Mouse (Mus musculus): ENCODE results near the gene Hnrnpa3. TPM values are rescaled to one million over a fixed set of nuclear protein-coding genes. Genes with fewer than 3 reads are reported as not detected.

Gene Hnrnpa3
- polyA plus RNA-seq, 1 experiment from 2014 or later, result 150 TPM

GRCm38 (mm10) chr2:75702588-75702976 lies 43.5 kb downstream of the Hnrnpa3 start:
- H3K9ac ChIP-seq (ENCODE audit: low read depth, low read length), result no peak overlapping the region
- WGBS, result 36% methylated on average over 5 of the region's 5 CpGs
- H3K4me1 ChIP-seq (ENCODE audit: control insufficient read depth, insufficient read depth, low read depth, low read length), result peaks cover 9% of the 10 kb centered on the region
- H3K4me2 ChIP-seq (ENCODE audit: low read length), result peak overlapping the region; percentile 86
- H3K27ac ChIP-seq (ENCODE audit: low read depth, low read length), result no peak overlapping the region
- no peaks in the 10 kb centered on the region for H3K9me3 ChIP-seq (ENCODE audit: control insufficient read depth, low read length)
- peaks cover 4% of the 10 kb centered on the region; the same call in 1 of the 2 replicates for H3K27me3 ChIP-seq (replicated peaks; ENCODE audit: control insufficient read depth, insufficient read depth, low read length)
- no peak for ATAC-seq
- no peaks in the 10 kb centered on the region for H3K36me3 ChIP-seq (ENCODE audit: control insufficient read depth, insufficient read depth, low read length)
- H3K4me3 ChIP-seq (ENCODE audit: low read length), result no peak overlapping the region; the same call in 1 of the 2 replicates

GRCm38 (mm10) chr2:75703375-75704181 lies 44.5 kb downstream of the Hnrnpa3 start:
- H3K36me3 ChIP-seq (ENCODE audit: control insufficient read depth, insufficient read depth, low read length), result no peaks in the 10 kb centered on the region
- peaks cover 4% of the 10 kb centered on the region; the same call in 1 of the 2 replicates for H3K27me3 ChIP-seq (replicated peaks; ENCODE audit: control insufficient read depth, insufficient read depth, low read length)
- H3K4me1 ChIP-seq (ENCODE audit: control insufficient read depth, insufficient read depth, low read depth, low read length), result peaks cover 9% of the 10 kb centered on the region
- no peaks in the 10 kb centered on the region for H3K9me3 ChIP-seq (ENCODE audit: control insufficient read depth, low read length)
- peak overlapping the region; percentile 86 for H3K4me2 ChIP-seq (ENCODE audit: low read length)
- H3K27ac ChIP-seq (ENCODE audit: low read depth, low read length), result peak overlapping the region; percentile 66
- WGBS, result 0% methylated on average over 44 of the region's 62 CpGs
- peak overlapping the region; percentile 67 for H3K9ac ChIP-seq (ENCODE audit: low read depth, low read length)
- peak; percentile 90 for ATAC-seq
- peak overlapping the region; percentile 47 for H3K4me3 ChIP-seq (ENCODE audit: low read length)

- peak within 1 kb of the TSS; percentile 67 for H3K9ac ChIP-seq (ENCODE audit: low read depth, low read length)
- no peaks in the 10 kb centered on the region for H3K36me3 ChIP-seq (ENCODE audit: control insufficient read depth, insufficient read depth, low read length)
- peaks cover 4% of the 10 kb centered on the region; the same call in 1 of the 2 replicates for H3K27me3 ChIP-seq (replicated peaks; ENCODE audit: control insufficient read depth, insufficient read depth, low read length)
- H3K27ac ChIP-seq (ENCODE audit: low read depth, low read length), result peak within 1 kb of the TSS; percentile 66
- peak; percentile 87 for ATAC-seq
- H3K4me3 ChIP-seq (ENCODE audit: low read length), result peak within 1 kb of the TSS; percentile 47
- peaks cover 3% of the 10 kb centered on the region; the same call in 1 of the 2 replicates for H3K9me3 ChIP-seq (ENCODE audit: control insufficient read depth, low read length)
- under 1% methylated on average over 51 of the region's 58 CpGs for WGBS
- peaks cover 9% of the 10 kb centered on the region for H3K4me1 ChIP-seq (ENCODE audit: control insufficient read depth, insufficient read depth, low read depth, low read length)
- peak within 1 kb of the TSS; percentile 86 for H3K4me2 ChIP-seq (ENCODE audit: low read length)
Measured at GRCm38 (mm10) chr2:75704234-75705161, 45.4 kb downstream of the Hnrnpa3 start, which contains the start of gene Nfe2l2. Gene Nfe2l2, minus strand, starts transcription at chr2:75704641.

GRCm38 (mm10) chr2:75705162-75705752 lies 46.2 kb downstream of the Hnrnpa3 start:
- H3K9ac ChIP-seq (ENCODE audit: low read depth, low read length), result peak overlapping the region; percentile 67
- ATAC-seq, result no peak

GRCm38 (mm10) chr2:75706435-75706834 lies 47.4 kb downstream of the Hnrnpa3 start:
- Histone ChIP-seq H3K4me3 (ENCODE audit: low read length) (no peak overlapping the region), H3K9me3 (ENCODE audit: control insufficient read depth, low read length) (peaks cover 3% of the 10 kb centered on the region; the same call in 1 of the 2 replicates), H3K27ac (ENCODE audit: low read depth, low read length) (no peak overlapping the region), H3K27me3 (replicated peaks; ENCODE audit: control insufficient read depth, insufficient read depth, low read length) (peaks cover 4% of the 10 kb centered on the region; the same call in 1 of the 2 replicates), H3K9ac (ENCODE audit: low read depth, low read length) (no peak overlapping the region), H3K4me1 (ENCODE audit: control insufficient read depth, insufficient read depth, low read depth, low read length) (peaks cover 9% of the 10 kb centered on the region), H3K36me3 (ENCODE audit: control insufficient read depth, insufficient read depth, low read length) (no peaks in the 10 kb centered on the region), H3K4me2 (ENCODE audit: low read length) (no peak overlapping the region)
- 58% methylated on average over 5 of the region's 5 CpGs for WGBS
- no peak for ATAC-seq

More at GRCm38 (mm10) chr2:75705162-75705752, 46.2 kb downstream of the Hnrnpa3 start:
- H3K36me3 ChIP-seq (ENCODE audit: control insufficient read depth, insufficient read depth, low read length), result no peaks in the 10 kb centered on the region
- peaks cover 4% of the 10 kb centered on the region; the same call in 1 of the 2 replicates for H3K27me3 ChIP-seq (replicated peaks; ENCODE audit: control insufficient read depth, insufficient read depth, low read length)
- peaks cover 3% of the 10 kb centered on the region; the same call in 1 of the 2 replicates for H3K9me3 ChIP-seq (ENCODE audit: control insufficient read depth, low read length)
- 0 out of 2 replicates have a peak overlapping the region, but pooled peaks have one; percentile 5 for H3K27ac ChIP-seq (ENCODE audit: low read depth, low read length)
- peaks cover 9% of the 10 kb centered on the region for H3K4me1 ChIP-seq (ENCODE audit: control insufficient read depth, insufficient read depth, low read depth, low read length)
- WGBS, result 33% methylated on average over 19 of the region's 19 CpGs
- peak overlapping the region; percentile 86 for H3K4me2 ChIP-seq (ENCODE audit: low read length)
- peak overlapping the region; percentile 47 for H3K4me3 ChIP-seq (ENCODE audit: low read length)

GRCm38 (mm10) chr2:75707420-75707819 lies 48.4 kb downstream of the Hnrnpa3 start:
- Histone ChIP-seq H3K27me3 (replicated peaks; ENCODE audit: control insufficient read depth, insufficient read depth, low read length) (peaks cover 4% of the 10 kb centered on the region; the same call in 1 of the 2 replicates), H3K36me3 (ENCODE audit: control insufficient read depth, insufficient read depth, low read length) (no peaks in the 10 kb centered on the region), H3K27ac (ENCODE audit: low read depth, low read length) (no peak overlapping the region), H3K4me2 (ENCODE audit: low read length) (no peak overlapping the region), H3K9me3 (ENCODE audit: control insufficient read depth, low read length) (peaks cover 3% of the 10 kb centered on the region; the same call in 1 of the 2 replicates), H3K4me1 (ENCODE audit: control insufficient read depth, insufficient read depth, low read depth, low read length) (peaks cover 9% of the 10 kb centered on the region), H3K4me3 (ENCODE audit: low read length) (no peak overlapping the region), H3K9ac (ENCODE audit: low read depth, low read length) (no peak overlapping the region)
- no peak for ATAC-seq
- whole genome bisulfite sequencing, result 14% methylated on average over 1 of the region's 1 CpGs

- H3K4me1 ChIP-seq (ENCODE audit: control insufficient read depth, insufficient read depth, low read depth, low read length), result no peaks in the 10 kb centered on the region
- no peak overlapping the region for H3K4me3 ChIP-seq (ENCODE audit: low read length)
- 91% methylated on average over 3 of the region's 3 CpGs for WGBS
- H3K27me3 ChIP-seq (replicated peaks; ENCODE audit: control insufficient read depth, insufficient read depth, low read length), result no peaks in the 10 kb centered on the region
- H3K9me3 ChIP-seq (ENCODE audit: control insufficient read depth, low read length), result peaks cover 3% of the 10 kb centered on the region; the same call in 1 of the 2 replicates
- no peak overlapping the region for H3K9ac ChIP-seq (ENCODE audit: low read depth, low read length)
- no peak for ATAC-seq
- no peak overlapping the region for H3K4me2 ChIP-seq (ENCODE audit: low read length)
- H3K27ac ChIP-seq (ENCODE audit: low read depth, low read length), result no peak overlapping the region
- H3K36me3 ChIP-seq (ENCODE audit: control insufficient read depth, insufficient read depth, low read length), result no peaks in the 10 kb centered on the region
Measured at GRCm38 (mm10) chr2:75713083-75713482, 54.0 kb downstream of the Hnrnpa3 start.

- Histone ChIP-seq H3K4me2 (ENCODE audit: low read length) (no peak overlapping the region), H3K4me1 (ENCODE audit: control insufficient read depth, insufficient read depth, low read depth, low read length) (no peaks in the 10 kb centered on the region), H3K9ac (ENCODE audit: low read depth, low read length) (no peak overlapping the region), H3K27me3 (replicated peaks; ENCODE audit: control insufficient read depth, insufficient read depth, low read length) (no peaks in the 10 kb centered on the region), H3K4me3 (ENCODE audit: low read length) (no peak overlapping the region), H3K27ac (ENCODE audit: low read depth, low read length) (no peak overlapping the region), H3K9me3 (ENCODE audit: control insufficient read depth, low read length) (no peaks in the 10 kb centered on the region), H3K36me3 (ENCODE audit: control insufficient read depth, insufficient read depth, low read length) (no peaks in the 10 kb centered on the region)
- ATAC-seq, result no peak
- WGBS, result 78% methylated on average over 4 of the region's 4 CpGs
Measured at GRCm38 (mm10) chr2:75714766-75715165, 55.7 kb downstream of the Hnrnpa3 start.

Data from hindbrain, embryonic 16.5 days (tissue).